Mouse (Mus musculus) retina, postnatal 7 days (tissue): Measurements from ENCODE around the gene Pfkl.
"Not testable (repeated sequence)": the region's sequence is repeated elsewhere in the genome, so short reads cannot be mapped to it uniquely, and the experiment has no call there.

Experiments
- DNase-seq: peaks from one replicate; pipeline ENCODE4 v3.0.0-alpha.2; 2012; ENCODE audit warnings: low read depth, low spot score

Gene Pfkl

DNA sequence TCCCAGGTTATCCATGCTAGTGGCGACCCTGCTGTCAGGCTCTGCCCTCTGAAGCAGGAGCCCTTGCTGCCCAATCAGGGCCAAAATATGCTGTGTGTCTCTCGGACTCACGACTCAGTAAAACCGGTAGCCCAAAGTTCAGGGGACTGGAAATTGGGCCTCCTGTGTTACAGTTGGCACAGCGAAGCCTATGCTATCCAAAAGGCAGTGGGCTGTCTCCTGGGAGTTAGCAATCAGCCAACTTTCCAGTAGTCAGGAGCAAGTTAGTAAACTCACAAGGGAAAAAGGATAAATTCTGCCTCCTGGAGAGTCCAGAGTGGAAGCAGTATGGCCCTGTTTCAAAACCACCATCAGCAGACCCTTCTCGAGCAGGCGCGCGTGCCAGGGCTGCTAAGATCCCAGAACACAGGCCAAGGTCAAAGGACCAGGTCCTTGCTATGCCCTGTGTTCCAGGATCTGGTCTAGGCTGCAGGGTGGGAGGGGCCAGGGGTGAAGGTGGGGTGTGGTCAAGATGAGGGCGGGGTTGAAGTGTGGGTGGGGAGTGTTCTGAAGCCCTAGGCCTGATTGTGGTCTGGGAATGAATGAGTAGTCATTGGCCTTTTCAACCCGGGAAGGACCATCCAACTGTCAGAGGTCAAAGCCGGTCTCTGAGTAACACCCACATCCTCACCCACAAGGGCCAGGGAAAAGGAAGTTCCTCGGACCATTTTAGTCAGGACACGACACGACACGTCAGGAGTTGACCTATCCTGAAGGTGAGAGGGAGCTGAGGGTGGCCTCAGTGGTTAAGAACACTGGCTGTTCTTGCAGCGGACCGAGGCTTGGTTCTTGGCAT, 3.0 kb upstream of the Pfkl start:
- DNase-seq, result no peak

- DNase-seq, result not testable (repeated sequence)
Measured at GRCm38 (mm10) chr10:78011116-78011515, 1.2 kb upstream of the Pfkl start.

DNA sequence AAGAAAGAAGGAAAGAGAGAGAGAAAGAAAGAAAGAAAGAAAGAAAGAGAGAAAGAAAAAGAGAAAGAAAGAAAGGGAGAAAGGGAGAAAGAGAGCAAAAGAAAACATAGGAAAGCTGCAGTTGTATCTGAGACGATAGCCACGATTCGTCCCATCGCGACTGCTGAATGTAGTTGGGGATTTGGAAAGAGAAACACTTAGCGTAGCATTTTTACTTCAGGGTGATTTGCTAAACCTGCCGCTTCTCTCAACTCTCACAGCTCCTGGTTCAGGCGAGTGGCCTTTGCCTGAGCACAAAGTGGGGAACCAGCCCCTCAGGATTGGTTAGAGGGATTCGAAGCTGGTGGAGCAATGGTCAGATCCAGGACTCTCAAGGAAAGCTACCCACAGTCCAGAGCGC, 452 bp upstream of the Pfkl start:
- DNase-seq, result no peak

DNA sequence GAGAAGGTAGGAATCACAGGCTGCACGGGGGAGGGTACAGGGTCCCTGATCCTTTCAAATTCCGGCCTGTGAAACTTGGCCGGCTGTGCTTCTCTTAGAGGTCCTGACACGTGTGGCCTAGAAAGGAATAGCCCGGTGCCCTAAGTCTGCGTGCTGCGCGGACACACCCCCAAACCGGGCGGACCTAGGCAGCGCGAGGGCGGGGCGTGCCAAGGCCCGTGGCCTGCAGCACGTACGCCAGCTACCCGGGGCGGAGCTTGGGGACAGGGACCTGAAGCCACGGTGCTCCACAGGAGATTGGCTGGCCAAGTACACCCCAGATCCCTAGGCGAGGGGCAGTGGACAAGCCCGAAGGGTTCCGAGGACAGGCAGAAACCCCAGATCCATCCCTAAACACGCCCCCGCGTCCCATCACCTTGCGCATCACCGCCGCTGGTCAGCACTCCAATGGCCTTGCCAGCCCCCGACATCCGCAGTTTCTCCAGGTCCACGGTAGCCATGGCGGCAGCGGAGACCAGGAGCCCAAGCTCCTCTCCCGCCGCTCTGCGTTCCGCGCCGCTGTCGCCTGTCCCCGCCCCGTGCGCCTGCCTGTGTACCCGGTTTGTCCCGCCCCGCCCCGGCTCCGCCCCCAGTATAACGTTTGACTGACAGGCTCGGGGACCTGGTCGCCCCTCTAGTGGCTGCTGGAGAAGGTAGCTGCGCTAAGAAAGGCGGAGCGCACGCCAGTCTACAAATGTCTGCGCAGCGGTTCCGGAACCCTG, 519 bp downstream of the Pfkl start:
- DNase-seq, result peak; percentile 85

DNA sequence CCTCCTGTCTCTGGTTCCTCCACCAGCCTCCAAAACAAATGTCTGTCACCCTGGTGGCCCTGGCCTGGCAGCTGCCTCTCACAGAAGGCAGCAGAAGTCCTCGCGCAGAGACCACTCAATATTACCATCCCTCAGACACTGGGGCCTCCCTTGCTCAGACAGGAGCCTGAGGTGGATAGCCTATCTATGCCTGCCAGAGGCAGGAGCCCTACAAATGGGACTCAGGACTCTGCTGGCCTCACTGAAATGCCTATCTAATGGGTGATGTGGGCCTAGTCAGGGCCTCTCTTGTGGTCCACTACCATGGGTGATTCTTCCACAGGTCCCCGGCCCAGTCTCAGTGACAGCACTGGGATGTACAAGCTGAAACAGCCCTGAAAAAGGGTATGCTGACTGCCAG, 1.7 kb downstream of the Pfkl start:
- DNase-seq, result no peak

DNA sequence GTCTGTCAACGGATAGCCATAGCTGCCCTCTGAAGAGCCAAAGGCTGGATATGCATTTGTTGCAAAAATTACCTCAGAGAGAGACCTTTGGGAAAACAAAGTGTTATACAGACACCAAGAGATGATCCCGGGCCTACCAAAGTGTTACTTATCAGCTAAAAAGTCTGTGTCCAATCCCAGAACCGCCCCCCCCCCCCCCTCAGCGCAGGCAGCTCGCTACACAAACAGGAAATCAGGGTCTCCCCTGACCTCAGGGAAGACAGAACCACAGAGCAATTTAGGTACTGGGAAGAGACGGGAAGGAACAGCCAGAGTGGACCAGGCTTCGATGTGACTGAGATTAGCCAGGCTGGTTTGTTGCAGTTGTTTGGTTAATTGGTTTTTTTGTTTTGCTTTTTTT, 2.7 kb downstream of the Pfkl start:
- DNase-seq, result no peak

- DNase-seq, result no peak
Measured at GRCm38 (mm10) chr10:78005791-78006438, 4.0 kb downstream of the Pfkl start.

DNA sequence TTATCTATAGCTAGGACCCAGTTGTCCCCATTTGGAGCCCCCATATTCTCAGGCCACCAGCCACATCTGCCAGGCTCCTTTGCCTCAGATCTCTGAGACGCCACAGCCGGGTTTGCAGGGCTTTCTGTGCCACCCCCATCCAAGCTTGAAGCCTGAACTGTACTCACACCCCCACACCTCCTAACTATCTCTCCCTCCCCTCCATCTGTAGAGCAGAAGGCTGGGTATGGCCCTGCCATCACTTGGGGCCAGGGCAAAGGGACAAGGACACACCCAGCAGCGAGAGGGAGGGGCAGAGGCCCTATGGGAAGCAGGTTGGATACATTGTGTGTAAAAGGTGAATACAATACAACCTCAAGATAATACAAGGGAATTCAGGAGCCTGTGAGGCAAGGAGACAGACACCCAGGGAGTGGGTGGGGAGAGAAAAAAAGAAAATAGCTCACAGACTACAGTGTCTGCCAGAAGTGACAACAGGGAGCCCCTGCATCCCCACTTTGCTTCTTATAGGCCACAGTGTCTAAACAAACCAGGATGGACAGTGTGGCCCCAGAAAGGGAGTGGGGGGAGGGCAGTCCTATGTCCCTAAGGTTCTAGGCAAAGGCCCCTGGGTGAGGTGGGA, 5.3 kb downstream of the Pfkl start:
- DNase-seq, result no peak

GRCm38 (mm10) chr10:78002316-78002715, 7.6 kb downstream of the Pfkl start:
- no peak for DNase-seq

DNA sequence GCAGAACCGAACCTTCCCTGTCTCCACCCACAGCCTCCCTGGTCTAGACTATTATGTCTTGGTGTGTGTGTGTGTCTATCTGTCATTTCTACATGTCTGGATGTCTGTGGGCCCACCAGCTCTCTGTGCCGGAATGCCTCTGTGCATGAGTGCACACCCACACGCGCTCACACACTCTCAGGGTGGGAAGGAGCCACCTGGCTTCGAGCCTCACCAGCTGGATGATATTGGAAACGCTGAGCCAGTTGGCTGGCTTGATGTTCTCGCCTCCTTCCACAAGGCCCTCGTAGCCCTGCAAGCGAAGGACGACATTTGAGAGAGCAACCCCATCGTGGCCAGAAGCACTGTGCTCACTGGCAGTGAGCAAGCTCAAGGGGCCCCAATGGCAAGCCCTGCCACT, 8.1 kb downstream of the Pfkl start:
- no peak for DNase-seq

DNA sequence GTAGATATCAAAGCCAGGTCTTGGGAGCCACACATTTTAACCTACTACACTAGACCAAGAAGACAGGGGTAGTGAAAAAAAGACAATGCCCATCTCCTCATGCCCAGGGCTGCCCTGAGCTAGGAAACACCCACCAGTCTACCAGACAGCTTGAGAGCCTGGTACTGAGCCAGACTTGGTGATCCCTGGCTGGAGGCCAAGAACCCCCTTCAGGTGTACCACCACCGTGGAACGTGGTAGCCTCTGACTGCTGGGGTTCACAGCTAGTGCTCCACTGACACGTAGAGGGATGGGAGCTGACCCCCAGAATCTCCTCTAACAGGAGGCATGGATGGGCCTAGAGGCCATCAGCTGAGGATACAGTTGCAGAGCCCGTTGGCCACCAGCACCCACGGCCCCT, 9.7 kb downstream of the Pfkl start:
- DNase-seq, result no peak

DNA sequence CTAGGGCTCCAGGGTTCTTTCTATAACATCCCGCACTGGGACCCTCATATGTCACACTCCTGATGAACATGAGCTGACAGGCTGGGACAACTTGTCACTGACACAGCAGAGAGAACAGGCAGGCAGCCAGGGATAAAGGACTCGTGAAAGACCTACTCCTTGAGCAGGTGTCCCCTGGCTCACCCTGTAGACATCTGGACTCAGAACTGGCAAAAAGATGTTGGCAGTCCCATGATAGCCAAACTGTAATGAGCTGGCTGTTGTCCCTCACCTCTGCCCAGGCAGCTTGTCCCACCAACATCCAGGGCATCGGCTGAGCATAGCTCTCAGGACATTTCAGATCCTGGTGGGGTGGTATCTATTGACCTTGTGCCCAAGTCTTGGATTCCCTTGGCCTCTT, 14.2 kb downstream of the Pfkl start:
- DNase-seq, result no peak

GRCm38 (mm10) chr10:77985775-77986174, 24.1 kb downstream of the Pfkl start:
- DNase-seq, result no peak

GRCm38 (mm10) chr10:77984660-77985059, 25.2 kb downstream of the Pfkl start:
- DNase-seq, result peak; percentile 77

- peak; percentile 95 for DNase-seq
Measured at GRCm38 (mm10) chr10:77978351-77979350, 31.2 kb downstream of the Pfkl start, which contains the start of gene 1810043G02Rik. 1810043G02Rik (plus strand) TSS chr10:77978524.

DNA sequence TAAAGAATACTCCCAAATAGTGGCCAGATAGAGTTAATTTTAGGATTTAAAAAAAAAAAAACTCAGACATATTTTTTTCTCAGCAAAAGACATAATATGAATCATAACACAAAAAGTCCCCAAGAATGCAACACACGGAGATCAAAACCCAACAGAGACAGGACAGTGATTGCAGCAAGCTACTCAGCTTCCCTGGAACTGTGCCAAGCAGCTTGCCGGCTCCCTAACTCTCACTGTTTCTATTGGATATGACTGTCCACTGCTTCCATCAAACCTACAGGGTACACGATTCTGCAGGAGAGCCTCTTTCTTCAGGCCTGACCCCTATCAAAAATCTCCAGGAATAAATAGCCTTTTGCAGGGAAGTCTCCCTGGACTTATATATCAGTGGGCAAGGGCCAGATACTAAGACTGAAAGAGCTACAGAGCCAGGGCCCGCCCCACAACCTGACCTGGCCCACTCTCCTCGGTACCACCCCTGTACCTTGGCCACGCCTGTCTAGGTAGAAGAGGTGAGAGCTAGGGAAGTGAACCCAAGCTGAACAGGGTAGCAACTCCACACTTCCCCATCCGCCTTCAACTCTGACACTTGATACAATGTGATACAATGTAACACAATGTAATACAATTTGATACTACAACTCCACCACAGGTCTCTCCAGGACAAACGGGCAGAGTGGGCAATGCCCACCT, 33.3 kb downstream of the Pfkl start:
- no peak for DNase-seq

- DNase-seq, result no peak
Measured at GRCm38 (mm10) chr10:77975653-77976052, 34.2 kb downstream of the Pfkl start.

DNA sequence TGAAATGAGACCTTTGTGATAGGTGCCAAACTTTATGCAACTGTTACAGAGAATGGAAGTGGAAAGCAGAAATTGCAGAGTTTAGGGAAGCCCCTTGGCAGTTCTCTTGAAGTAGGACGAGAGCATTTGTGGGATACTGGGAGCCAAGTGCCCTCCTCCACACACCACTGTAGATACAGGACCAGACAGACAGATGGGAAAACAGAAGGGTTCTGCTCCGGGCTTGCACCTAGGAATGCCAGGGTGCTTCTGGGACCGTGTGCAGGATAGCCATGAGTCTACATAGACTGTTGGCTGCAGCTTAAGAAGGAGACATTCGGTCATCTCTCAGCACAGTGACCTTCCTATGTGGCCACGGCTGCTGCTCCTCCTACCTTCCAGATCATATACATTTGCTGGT, 35.1 kb downstream of the Pfkl start:
- DNase-seq, result no peak

- DNase-seq, result no peak
Measured at GRCm38 (mm10) chr10:77974323-77974722, 35.6 kb downstream of the Pfkl start.
